Mouse (Mus musculus) lung, adult 18-20 months (tissue): ENCODE results near the gene Wipf2.

Experiments
- DNase-seq, 2 experiments: peaks; one replicate each; pipeline ENCODE4 v3.0.0; 2022; ENCODE audit warnings: mixed read lengths in 2 of 2

Gene Wipf2

DNA sequence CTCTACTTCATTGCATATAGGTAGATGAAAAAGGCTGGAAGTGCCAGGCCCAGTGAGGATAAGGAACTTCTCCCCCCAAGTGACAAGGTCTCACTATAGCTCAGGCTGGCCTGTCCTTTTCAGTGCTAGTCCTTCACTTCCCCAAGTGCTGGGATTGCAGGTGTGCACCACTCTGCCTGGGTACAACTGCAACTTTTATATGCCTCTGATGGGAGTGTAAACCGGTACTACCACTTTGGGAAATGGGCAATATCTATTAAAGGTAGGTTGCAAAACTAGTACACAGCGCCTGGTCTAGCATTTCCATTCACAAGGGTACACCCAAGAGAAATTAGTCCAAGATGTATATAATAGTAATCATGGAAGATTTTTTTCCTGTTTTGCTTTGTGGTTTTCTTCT is 8.8 kb upstream of the Wipf2 start:
- peak; percentile 34 to 56 for DNase-seq

DNA sequence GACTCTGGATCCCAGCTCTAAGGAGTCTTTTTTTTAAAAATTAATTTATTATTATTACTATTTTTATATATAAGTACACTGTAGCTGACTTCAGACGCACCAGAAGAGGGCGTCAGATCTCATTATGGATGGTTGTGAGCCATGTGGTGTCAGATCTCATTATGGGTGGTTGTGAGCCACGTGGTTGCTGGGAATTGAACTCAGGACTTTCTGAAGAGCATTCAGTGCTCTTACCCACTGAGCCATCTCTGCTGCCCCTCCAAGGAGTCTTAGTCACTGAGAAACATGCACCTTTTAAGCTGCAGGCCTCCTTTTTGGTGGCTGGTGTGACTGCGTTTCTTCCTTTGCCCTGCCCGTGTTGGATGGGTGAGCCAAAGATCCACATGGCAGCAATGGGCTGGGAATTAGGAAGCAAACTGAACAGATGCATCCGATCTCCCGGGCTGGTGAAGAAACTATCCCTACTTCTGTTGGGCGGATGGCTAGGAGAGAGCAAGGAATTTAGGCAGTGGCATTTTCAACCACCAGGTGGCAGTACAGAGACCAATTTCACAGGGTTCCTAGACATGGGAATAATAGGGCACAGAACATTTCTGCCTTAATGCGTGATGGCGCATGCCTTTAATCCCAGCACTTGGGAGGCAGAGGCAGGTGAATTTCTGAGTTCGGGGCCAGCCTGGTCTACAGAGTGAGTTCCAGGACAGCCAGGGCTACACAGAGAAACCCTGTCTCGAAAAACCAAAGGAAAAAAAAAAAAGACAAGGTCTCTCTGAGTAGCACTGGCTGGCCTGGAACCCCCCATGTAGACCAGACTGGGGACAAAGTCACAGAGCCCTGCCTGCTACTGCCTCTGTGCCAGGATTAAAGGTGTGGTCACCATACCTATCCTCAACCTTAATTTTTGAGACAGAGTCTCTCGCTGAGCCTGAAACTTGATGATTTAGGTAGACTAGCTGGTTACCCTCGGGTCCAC is 4.4 kb upstream of the Wipf2 start:
- DNase-seq, result peak; percentile 86 to 89

DNA sequence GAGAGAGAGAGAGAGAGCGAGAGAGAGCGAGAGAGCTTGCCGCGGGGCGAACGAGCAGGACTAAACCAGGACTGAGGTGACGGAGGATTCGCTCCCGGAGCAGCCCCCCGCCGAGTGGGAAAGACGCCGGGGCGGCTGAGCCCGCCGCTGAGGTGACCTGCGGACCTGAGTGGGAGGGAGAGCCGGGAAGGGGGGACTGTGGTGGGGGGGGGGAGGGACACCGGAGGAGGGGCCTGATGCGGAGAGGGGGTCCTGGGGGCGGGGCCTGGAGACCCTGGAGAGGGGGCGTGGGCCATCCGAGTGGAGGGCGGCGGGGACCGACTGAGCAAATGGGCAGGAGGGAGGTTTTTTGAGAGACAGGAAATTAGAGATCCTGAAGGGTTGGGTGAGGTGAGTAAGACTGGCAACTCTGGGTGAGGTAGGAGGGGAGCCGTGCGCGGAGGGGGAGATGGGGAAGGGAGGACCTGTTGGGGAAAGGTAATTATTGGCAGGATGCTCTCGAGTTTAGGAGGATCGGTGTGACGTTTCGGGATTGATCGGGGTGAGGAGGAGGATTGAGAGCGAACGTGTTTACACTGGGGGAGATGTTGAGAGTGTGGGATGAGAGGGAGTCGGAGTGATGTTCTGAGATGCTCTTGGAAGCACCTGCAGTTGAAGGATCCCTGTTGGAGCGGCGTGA is 452 bp downstream of the Wipf2 start:
- peak in 1 of 2 experiments; percentile 67 for DNase-seq

DNA sequence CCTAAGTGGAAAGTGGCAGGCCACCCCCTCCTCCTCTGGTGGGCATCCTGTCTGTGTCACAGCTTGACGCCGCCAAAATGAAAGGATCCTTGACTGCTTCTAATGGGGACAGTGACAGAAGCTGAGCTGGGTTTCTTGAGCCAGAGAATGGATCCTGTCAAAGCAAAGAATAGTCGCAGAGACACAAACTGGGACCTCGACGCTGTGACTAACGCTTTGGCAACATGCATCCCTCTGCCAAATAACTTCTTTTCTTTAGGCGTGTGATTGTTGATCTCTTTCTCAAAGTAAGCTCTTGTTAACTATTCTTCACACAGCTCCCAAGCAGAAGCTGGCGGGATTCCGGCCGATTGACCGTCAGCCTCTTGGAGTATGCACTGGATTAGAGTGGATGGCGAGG is 3.9 kb downstream of the Wipf2 start:
- DNase-seq, result no peak

DNA sequence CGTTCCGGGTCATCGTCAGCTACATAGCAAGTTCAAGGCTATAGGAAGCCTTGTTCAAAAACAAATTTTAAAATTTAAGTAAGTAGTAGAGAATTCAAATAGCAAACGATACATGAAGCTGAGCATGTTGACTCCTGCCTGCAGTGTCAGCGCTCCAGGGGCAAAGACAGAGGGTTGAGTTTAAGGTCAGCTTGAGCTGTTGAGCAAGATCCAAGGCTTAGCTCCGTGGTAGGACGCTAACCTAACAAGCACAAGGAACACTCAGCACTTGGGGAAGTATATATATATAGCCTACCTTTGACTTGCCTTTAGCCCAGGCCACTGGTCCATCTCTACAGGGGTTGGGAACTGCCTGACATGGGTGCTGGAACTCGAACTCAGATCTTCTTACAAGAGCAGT is 6.5 kb downstream of the Wipf2 start:
- DNase-seq, result no peak

DNA sequence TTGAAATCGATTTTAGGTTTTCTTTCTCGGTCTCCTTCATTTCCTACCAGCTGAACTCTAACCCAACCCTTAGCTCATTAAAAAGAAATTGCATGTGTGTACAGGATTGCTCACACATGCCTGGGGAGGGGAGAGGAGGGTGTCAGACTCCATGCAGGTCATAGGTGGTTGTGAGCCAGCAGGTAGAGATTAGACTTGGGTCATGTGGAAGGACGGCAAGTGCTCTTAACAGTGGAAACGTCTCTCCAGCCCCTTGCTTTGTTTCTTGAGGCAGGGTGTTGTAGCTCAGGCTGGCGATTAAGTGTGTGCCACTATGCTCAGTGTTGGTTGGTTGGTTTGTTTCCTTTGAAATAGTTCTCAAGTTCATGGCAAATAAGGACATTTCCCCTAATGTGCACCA is 7.4 kb downstream of the Wipf2 start:
- DNase-seq, result peak; percentile 48 to 70

DNA sequence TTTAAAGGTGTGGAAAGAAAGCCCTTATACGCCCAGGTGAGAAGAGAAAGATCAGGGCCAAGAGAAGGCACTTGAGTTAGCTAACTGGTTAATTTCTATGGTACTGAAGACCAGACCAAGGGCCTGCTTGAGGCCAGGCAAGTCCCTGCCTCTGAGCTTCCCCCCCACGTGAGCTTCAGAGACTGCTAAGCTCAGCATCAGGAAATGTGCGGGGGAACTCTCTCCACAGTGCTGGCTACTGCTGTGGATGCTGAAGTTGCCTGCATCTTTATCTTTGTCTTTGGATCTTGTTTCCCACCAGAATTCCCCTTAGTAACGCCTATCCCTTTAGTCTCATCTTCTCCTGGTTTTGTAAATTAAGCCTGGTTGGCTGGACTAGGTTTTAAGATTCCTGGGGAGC is 8.0 kb downstream of the Wipf2 start:
- DNase-seq, result no peak

DNA sequence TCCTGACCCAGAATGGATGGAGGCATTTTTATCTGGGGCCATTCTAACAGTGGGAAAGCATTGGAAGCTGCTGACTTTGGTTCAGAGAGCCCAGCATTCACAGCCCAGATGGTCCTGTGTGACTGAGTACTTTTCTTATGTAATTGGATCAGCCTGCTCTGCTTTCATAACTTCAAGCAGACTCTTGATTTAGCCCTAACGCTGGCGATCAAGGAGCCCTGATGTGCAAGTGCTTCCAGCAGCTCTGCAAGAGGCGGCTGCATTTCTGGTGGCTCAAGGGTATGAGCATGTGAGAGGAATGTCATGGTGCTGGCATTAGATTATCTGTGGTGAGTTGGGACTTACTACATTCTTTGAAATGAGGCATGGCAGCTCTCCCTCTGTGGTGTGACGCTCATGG is 8.6 kb downstream of the Wipf2 start:
- DNase-seq, result peak; percentile 54 to 74

DNA sequence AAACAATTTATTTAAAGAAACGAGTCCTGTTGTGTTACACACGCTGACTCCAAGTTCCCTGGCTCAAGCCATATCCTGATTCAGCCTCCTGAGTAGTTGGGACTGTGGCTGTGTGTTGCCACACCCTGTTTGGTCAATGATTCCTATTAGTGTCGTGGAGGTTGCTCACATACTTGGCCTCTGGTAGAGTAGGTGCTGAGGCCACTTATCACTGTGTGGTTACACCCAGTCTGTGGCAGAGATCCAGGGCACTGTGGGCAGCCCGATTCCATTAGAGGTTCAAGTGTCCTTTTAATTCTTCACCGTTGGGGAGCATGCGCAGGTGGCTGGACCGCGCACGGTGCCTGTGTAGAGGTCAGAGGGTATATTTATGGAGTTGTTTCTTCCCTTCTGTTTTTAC is 10.5 kb downstream of the Wipf2 start:
- DNase-seq, result peak; percentile 93 to 96

DNA sequence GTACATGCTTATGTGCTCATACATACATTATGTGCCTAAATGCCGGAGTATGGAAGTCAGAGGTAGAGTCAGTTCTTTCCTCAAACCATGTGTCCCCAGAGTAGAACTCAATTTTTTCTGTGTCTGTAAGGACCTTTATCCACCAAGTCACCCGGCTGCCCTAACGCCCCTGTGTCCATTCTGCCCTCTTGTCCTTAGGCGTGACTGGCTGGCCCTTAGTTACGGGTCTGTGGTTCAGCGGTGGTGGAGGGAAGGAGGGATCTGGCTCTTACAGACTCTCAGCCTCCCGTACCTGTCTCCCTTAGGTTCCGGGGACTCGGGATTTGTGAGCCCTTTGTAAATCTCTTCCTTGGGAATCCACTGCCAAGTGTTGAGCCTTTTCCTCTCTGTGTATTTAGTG is 13.6 kb downstream of the Wipf2 start:
- no peak for DNase-seq

DNA sequence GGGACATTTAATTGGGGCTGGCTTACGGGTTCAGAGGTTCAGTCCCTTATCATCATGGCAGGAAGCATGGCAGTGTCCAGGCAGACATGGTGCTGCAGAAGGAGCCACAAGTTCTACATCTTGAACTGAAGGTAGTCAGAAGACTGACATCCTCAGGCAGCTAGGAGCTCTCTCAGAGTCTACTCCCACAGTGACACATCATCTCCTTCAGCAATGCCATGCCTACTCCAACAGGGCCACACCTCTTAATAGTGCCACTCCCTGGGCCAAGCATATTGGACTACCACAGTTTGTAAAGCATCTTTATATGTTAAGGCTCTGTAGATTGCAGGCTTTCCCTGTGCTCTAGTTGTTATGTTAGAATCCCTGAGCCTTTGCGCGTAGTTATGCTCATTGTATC is 24.3 kb downstream of the Wipf2 start:
- no peak for DNase-seq

DNA sequence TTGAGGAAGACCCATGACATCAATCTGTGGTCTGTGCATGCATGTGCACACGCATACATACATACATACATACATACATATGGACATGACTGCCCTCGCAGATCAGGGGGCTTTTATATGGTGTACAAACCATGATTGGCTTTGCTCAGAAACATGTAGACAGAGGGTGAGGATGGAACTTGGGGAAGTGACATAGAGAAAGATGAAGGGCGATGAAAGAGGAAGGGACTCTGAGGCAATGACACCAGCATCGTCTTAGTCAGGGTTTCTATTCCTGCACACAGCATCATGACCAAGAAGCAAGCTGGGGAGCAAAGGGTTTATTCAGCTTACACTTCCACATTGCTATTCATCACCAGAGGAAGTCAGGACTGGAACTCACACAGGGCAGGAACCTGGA is 25.6 kb downstream of the Wipf2 start:
- DNase-seq, result no peak

DNA sequence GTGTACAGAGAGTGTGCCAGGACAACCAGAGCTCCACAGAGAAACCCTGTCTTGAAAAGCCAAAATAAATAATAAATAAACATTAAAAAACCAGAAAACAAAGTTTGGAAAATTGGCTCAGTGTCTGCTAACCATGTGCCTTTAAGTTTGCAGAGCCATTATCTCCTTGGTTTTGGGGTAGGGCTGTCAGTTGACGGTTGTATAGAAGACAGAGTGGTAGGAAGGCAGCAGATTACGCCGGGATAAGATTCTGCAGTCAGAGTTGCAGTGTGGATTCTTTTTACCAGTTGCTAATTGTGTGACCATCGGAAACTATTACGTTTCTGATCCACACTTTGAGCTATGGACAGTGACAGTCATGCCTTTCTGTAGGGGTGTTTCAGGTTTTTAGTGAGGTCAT is 26.5 kb downstream of the Wipf2 start:
- DNase-seq, result no peak

DNA sequence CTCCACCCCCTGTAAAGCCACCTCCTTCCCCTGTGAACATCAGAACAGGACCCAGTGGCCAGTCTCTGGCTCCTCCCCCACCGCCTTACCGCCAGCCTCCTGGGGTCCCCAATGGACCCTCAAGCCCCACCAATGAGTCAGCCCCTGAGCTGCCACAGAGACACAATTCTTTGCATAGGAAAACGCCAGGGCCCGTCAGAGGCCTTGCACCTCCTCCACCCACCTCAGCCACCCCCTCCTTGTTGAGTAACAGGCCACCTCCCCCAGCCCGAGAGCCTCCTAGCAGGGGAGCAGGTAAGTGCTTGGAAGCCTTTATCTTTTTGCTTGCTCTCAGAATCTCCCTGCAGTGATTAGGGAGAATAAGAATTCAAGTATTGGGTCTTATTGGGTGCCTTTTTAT is 29.0 kb downstream of the Wipf2 start:
- no peak for DNase-seq

DNA sequence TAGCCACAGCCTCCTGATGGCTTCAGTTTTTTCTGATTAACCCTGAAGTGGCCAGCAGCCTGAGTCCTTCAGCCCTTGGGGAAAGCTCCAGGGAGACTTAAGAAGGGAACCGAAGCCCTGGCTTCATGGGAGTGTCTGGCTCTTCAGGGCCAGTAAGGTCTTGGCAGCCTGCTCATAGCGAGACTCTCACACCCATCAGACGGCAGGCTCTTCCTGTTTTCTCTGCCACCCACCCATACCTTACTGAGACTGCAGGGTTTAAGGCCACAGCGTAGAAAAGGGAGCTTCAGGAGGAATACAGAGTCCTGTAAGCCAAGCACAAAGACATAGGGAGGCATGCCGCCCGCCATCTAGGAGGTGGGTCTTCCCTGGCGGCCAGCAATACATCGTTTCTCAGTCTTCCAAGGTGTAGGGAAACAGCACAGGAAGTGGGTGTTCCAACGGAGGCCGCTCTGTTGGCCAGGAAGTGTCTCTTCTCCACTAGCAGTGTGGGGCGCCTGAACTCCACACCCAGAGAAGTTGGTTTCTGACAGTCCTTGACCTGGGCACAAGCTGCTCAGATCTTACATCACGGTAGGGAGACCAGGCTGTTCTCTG is 37.2 kb downstream of the Wipf2 start:
- no peak for DNase-seq

DNA sequence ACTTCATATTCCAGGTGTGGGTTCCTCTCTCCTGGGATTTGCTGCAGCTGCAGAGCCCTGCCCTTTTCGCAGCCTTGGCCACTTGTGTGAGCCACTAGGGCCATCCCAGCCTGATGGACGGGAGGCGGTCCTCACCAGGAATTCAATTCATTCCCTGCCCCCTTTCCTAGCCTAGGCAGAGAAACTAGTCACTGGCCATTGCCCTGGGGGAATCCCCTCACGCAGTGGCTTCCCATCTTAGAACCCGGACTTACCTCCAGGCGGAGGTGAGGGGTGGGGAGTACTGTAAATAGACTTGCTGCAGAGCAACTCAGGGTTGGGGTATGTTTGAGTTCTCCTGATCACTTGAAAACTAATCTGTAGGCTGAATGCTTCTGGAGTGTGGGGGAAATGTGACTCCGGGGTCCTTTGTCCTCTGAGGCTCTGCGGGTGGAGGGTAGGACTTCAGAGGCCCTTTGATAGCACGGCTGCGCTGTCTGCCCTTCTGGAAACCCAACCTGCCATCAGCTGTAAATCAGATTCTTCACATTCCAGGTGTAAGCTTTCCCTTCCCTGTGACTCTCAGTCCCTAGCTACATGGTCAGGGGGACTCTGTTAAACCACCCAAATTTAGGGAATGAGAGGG is 39.3 kb downstream of the Wipf2 start:
- no peak for DNase-seq

DNA sequence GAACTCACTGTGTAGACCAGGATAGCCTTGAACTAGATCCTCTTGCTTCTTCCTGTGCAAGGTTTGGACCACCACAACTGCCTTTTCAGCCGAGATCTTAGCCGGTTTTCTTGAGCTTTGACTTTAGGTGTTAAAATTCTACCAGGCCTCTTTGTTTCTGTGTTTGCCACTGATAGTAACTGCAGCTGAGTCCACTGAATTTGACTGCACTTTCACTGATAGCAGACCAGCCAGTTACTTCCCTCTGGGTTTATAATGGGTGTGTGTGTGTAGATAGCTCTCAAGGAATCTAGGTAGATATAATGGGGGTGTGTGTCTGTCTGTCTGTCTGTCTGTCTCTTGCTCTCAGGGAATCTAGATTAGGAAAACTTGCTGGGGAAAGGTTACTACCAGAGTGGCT is 41.1 kb downstream of the Wipf2 start:
- no peak for DNase-seq

DNA sequence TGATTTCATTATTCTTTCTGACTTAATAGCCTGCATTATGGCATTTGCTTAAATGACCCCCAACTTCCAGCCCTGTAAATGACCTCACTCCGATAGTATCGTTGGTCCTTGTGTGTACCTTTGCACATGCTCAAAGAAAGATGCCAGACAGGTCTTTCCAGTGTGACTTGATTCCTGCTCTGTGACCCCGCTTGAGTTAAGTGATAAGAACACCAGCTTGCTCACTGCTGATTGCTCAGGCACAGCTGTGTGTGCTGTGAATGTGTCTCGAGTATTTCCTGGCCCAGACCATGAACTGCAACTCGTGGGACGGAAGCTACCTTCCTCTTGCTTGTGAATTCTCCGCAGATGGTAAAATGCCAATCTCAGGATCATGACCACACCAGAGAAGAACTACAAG is 41.6 kb downstream of the Wipf2 start:
- peak; percentile 64 to 78 for DNase-seq

DNA sequence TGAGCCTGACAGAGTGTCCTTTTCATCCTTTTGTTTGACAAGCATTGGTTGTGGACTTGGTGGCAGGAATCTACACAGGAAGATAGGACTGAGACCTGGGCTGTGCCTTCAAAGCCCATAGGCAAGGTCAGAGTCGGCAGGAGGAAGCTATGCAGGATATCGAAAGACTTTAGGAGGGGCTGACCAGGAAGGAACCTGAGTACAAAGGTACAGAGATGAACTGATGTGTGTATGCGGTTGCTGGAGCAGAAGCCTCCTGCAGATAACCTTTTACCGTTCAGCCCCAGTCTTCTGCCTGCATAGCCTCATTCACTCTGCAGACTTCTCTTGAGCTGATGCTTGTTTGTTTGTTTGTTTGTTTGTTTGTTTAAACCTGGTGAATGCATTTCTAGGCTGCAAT is 42.1 kb downstream of the Wipf2 start:
- DNase-seq, result no peak

DNA sequence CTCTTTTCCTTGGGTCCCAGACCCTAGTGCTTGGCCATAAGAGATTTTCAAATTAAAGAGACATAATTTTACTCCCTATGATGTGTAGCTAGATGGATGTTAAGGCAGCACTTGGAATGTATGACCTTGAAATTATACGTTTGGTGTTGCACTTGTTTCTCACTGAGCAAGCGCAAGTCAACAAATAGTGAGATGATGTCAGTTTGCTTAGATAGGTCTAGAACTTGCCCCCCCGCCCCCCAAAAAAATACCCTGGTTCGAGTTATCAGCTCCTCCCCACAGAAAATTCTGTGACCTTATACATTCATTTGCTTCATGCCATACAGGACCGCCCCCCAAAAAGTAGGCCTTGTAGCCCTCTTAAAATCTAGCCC is 43.6 kb downstream of the Wipf2 start:
- DNase-seq, result no peak

DNA sequence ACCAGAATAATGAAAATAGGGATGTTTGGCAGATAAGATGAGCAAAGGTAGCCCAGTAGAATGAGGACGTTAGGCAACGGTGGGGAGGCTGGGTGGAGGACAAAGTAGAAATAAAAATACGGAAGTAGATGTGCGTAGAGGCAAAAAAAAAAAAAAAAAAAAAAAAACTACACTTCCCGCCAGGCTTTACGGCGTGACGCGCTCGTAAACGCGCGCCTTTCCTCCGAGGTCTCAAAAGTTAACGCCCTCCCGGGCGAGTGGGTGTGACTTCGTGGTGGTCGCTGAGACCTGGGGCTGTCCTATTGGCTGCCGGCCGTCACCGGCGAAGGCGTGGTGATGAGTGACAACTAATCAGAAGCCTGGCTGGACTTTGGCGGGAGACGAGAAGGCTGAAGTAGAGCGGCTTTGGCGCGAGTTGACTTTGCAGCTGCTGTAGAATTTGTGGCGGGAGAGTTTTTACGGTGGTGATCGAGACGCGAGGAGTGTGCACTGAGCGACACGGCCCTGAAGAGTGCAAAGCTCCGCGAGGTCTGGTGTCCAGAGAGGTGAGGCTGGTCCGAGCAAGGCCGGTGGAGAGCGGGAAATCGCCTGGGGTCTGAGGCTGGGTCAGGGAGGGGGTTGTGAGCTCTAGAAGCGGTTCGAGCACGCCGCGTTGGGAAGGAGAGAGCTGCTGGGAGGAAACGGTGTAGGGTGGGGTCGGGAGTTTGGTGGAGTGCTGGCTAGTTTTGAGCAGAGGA is 44.2 kb downstream of the Wipf2 start, which contains the start of gene Cdc6:
Gene Cdc6 (plus strand): TSS at position 365 of the 737 bp plus-strand sequence.
- DNase-seq, result peak; percentile 98 to 99

DNA sequence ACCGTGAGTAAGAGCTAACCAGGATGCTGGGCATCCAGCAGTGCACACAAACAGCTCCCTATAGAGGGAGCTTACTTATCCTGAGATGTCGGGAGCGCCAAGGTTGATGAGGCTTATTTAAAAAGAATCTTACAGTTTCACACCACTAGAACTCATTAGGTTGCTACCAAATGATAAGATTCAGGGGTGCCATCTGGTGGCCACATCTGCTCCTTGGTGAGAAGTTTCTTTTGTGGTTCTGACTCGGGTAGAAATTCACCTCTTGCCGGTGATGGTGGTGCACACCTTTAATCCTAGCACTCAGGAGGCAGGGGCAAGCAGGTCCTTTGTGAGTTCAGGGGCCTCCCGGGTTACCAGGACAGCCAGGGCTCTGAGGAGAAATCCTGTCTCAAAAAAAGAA is 46.2 kb downstream of the Wipf2 start:
- DNase-seq, result peak; percentile 68 to 78

DNA sequence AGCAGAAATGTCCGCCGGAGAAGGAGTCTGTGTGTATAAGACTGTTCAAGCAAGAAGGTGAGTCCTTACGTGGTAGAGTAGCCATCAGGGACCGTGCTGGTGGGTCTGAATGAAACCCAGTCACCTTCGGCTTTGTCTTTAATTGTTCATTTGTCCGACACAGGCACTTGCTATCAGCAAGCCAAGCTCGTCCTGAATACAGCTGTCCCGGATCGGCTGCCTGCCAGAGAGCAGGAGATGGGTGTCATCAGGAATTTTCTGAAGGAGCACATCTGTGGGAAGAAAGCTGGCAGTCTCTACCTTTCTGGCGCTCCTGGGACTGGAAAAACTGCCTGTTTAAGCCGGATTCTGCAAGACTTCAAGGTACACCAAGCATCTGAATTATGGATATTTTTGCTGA is 47.0 kb downstream of the Wipf2 start:
- DNase-seq, result no peak
